Mouse (Mus musculus) heart, postnatal 0 days (tissue): Measurements from ENCODE around the gene Pithd1.

Experiments used
- CTCF ChIP-seq: IDR thresholded peaks from 2 replicates; pipeline ENCODE4 v1.5.1; 2016; ENCODE audit warnings: antibody characterized with exemption, control low read depth, low read depth
- EP300 ChIP-seq: IDR thresholded peaks from 2 replicates; pipeline ENCODE4 v1.6.1; 2016; ENCODE audit warnings: antibody characterized with exemption, low read depth

GRCm38 (mm10) chr4:135972556-135972906 lies 14.5 kb downstream of the Pithd1 start, which contains the start of gene Lypla2:
- no peak for TF ChIP-seq CTCF
- 0 out of 2 replicates have a peak, but pooled peaks have one; percentile 33 for TF ChIP-seq EP300
